Mouse (Mus musculus) neural tube, embryonic 14.5 days (tissue): ENCODE results near the gene Rhbdf2. TPM values are rescaled to one million over a fixed set of nuclear protein-coding genes. Genes with fewer than 3 reads are reported as not detected.

Experiments used
- ATAC-seq: fragments of 200-750 bp; cut with Nextera tagmentation; 2 replicates; pipeline ENCODE4 v1.8.0; 2017; ENCODE audit warnings: low read depth, mild to moderate bottlenecking, moderate TSS enrichment, moderate library complexity
- H3K27ac ChIP-seq: fragments of 300-500 bp; sonication (generic); 2 replicates; pipeline ENCODE4 v1.5.1; 2014; ENCODE audit warnings: low read depth, mild to moderate bottlenecking, control low read depth, low read length, moderate library complexity, mixed read lengths
- H3K27me3 ChIP-seq: fragments of 300-500 bp; sonication (generic); 2 replicates; pipeline ENCODE4 v1.6.1; 2014; ENCODE audit warnings: low read length; ENCODE audit not compliant: control insufficient read depth, insufficient read depth
- H3K36me3 ChIP-seq: fragments of 300-500 bp; sonication (generic); 2 replicates; pipeline ENCODE4 v1.6.1; 2014; ENCODE audit warnings: low read length, mixed read lengths; ENCODE audit not compliant: control insufficient read depth, insufficient read depth
- H3K4me1 ChIP-seq: fragments of 300-500 bp; sonication (generic); 2 replicates; pipeline ENCODE4 v1.6.1; 2014; ENCODE audit warnings: low read length; ENCODE audit not compliant: control insufficient read depth, insufficient read depth
- H3K4me2 ChIP-seq: fragments of 300-500 bp; sonication (generic); 2 replicates; pipeline ENCODE4 v1.6.1; 2014; ENCODE audit warnings: mild to moderate bottlenecking, low read depth, low read length, control low read depth
- H3K4me3 ChIP-seq: fragments of 300-500 bp; sonication (generic); 2 replicates; pipeline ENCODE4 v1.5.1; 2014; ENCODE audit warnings: low read depth, low read length, control low read depth, mixed read lengths
- H3K9ac ChIP-seq: fragments of 300-500 bp; sonication (generic); replicated peaks from 2 replicates; pipeline ENCODE4 v1.6.1; 2014; ENCODE audit warnings: low read depth, mild to moderate bottlenecking, control low read depth, low read length, mixed read lengths
- H3K9me3 ChIP-seq: fragments of 300-500 bp; sonication (generic); 2 replicates; pipeline ENCODE4 v1.6.1; 2016; ENCODE audit warnings: low read length; ENCODE audit not compliant: control insufficient read depth
- WGBS: fragments of 180-500 bp; shearing (Covaris S2); extraction: QIAGEN DNeasy Blood & Tissue Kit; methylation state at CpG from one replicate; pipeline ENCODE4 v1.1.7; 2014; 5-methylcytosine and 5-hydroxymethylcytosine counted together
- polyA plus RNA-seq: library from polyadenylated mRNA; unstranded; fragments of >200 nt; fragmentation: Nextera tagmentation; extraction: Ambion mirVana; gene quantifications from 2 replicates; pipeline ENCODE4 v1.2.1, GENCODE M21; 2014

Rhbdf2 gene
- polyA plus RNA-seq, 1 experiment from 2014 or later, result 0.52 TPM

DNA sequence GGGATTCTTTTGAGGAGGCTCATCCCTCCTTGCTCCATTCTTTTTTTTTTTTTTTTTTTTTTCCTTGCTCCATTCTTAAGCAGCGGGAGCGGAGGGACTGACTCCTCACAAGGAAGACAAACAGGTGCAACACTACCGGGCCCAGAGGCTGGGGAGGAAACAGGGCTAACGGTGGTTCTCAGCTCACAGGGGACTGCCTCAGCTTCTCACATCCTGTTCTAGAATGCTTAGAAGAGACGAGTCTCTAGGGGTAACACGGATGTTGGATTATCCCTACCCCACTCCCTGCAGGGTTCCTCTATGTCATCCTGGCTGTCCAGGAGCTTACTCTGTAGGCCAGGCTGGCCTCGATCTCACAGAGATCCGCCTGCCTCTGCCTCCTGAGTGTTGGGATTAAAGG lies 37.2 kb downstream of the Rhbdf2 start:
- Histone ChIP-seq H3K27me3 (no peaks in the 10 kb centered on the region), H3K4me3 (no peak overlapping the region), H3K27ac (no peak overlapping the region), H3K9ac (no peak overlapping the region), H3K4me1 (0 out of 2 replicates have a peak, but pooled peaks cover 10% of the 10 kb centered on the region), H3K4me2 (no peak overlapping the region; the same call in 1 of the 2 replicates), H3K9me3 (no peaks in the 10 kb centered on the region), H3K36me3 (no peaks in the 10 kb centered on the region)
- ATAC-seq, result no peak
- WGBS, result 55% methylated on average over 8 of the region's 8 CpGs

DNA sequence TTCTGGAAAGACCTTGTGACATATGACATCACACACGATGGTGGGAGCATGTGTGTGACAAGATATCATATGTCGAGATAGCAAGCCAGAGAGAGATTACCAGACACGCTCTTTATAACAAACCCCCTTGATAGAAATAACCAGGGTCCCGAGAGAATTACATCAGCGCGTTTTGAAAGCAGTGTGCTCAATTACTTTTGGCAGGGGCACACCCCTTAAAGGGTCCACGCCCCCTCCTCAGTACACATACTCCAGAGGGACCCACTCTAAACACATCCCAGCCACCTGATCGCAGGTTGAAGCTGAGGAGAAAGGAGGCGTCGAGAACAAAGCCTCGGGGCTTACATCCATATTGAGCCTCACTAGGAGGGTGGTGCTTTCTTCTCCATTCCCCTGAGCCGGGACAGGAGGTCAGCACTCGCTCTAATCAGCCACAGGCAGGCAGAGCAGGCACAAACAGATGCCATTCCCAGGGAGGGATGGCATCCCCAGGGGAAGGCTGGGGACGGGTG lies 37.7 kb downstream of the Rhbdf2 start:
- peak; percentile 42; the same call in 1 of the 2 replicates for ATAC-seq
- Histone ChIP-seq H3K27me3 (no peaks in the 10 kb centered on the region), H3K4me1 (0 out of 2 replicates have a peak, but pooled peaks cover 10% of the 10 kb centered on the region), H3K4me3 (no peak overlapping the region), H3K36me3 (no peaks in the 10 kb centered on the region), H3K4me2 (peak overlapping the region; percentile 25; the same call in 1 of the 2 replicates), H3K9ac (no peak overlapping the region; the same call in 1 of the 2 replicates), H3K27ac (peak overlapping the region; percentile 45; the same call in 1 of the 2 replicates), H3K9me3 (no peaks in the 10 kb centered on the region)
- whole genome bisulfite sequencing, result 17% methylated on average over 14 of the region's 14 CpGs

DNA sequence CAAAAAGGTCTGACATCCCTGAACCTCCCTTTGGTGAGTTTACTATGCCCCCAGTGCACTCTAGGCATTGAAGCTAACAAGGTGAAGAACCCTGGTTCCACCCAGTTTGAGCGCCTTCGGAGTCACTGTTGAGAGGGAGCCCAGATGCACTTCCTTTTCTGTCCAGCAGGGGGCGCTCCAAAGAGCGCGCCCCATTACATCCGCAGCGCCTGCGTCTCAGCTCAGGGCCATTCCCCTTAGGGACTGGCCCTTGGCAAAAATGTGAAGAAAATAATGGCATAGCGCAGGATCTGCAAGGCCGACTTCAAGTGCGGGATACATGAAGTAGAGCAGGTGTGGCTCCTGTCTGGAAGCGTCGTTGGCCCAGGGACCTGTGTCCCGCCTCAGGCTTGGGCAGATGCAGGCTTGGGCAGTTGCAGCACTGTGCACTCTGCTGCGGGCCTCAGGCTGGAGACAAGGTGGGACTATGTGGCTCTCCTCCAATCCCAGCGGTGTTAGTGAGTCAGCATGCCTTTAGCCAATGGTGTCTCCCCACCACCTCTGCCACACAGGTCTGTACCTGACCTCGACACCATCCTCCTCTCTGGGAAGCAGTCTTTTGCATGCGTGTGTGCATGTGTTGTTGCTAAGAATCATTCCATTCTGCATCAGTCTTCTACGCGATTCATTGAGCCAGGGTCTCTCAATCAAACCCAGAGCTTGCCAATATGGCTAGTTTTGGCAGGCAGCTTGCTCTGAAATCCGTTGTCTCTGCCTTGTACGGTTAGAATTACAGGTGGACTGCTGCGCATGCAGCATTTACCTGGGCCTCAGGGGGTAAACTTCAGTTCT lies 39.8 kb downstream of the Rhbdf2 start:
- H3K4me2 ChIP-seq, result 0 out of 2 replicates have a peak overlapping the region, but pooled peaks have one; percentile 5
- 20% methylated on average over 23 of the region's 23 CpGs for WGBS
- H3K27me3 ChIP-seq, result no peaks in the 10 kb centered on the region
- 0 out of 2 replicates have a peak, but pooled peaks cover 10% of the 10 kb centered on the region for H3K4me1 ChIP-seq
- ATAC-seq, result 0 out of 2 replicates have a peak, but pooled peaks have one; percentile 50
- H3K9me3 ChIP-seq, result no peaks in the 10 kb centered on the region
- 0 out of 2 replicates have a peak overlapping the region, but pooled peaks have one; percentile 16 for H3K27ac ChIP-seq
- no peak overlapping the region for H3K9ac ChIP-seq
- no peak overlapping the region for H3K4me3 ChIP-seq
- H3K36me3 ChIP-seq, result no peaks in the 10 kb centered on the region

DNA sequence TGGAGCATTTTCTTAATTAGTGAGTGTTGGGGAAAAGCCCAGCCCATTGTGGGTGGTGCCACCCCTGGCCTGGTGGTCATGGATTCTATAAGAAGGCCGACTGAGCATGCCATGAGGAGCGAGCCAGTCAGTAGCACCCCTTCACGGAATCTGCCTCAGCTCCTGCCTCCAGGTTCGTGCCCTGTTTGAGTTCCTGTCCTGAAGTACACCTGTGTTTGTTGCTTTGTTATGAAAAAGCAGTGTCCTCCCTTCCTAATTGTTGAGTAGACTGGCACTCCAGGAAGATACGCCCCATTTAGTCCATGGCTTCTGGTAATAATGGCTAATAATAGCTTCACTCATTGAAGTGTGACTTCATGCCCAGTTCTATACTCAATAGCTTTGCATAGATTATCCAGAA lies 40.5 kb downstream of the Rhbdf2 start, which contains the start of gene Aanat:
Gene Aanat, plus strand, starts transcription at position 123 of the 400 bp plus-strand sequence.
- Histone ChIP-seq H3K9me3 (no peaks in the 10 kb centered on the region), H3K27ac (0 out of 2 replicates have a peak within 1 kb of the TSS, but pooled peaks have one; percentile 16), H3K9ac (no peak within 1 kb of the TSS), H3K36me3 (no peaks in the 10 kb centered on the region), H3K4me1 (0 out of 2 replicates have a peak, but pooled peaks cover 10% of the 10 kb centered on the region), H3K4me3 (no peak within 1 kb of the TSS), H3K27me3 (no peaks in the 10 kb centered on the region), H3K4me2 (0 out of 2 replicates have a peak within 1 kb of the TSS, but pooled peaks have one; percentile 5)
- ATAC-seq, result no peak
- WGBS, result 60% methylated on average over 5 of the region's 5 CpGs

DNA sequence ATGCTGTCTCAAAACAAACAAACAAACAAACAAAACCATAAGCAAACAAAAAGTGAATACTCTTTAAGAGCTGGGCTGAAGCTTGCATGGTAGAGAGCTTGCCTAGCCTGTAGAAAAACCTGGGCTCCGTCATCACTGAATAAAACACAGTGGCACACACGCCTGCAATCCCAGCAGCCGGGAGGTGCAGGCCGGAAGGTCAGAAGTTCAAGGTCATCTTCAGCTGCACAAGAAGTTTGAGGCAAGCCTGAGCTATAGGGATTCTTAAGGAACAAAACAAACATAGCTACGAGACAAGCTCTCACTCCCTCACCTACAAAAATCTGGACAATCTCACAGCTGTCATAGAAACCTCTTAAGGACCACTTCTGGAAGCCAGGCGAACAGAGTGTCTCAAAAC lies 41.1 kb downstream of the Rhbdf2 start:
- Histone ChIP-seq H3K4me1 (0 out of 2 replicates have a peak, but pooled peaks cover 10% of the 10 kb centered on the region), H3K4me2 (no peak overlapping the region), H3K9ac (no peak overlapping the region), H3K4me3 (no peak overlapping the region), H3K27me3 (no peaks in the 10 kb centered on the region), H3K36me3 (no peaks in the 10 kb centered on the region), H3K9me3 (no peaks in the 10 kb centered on the region), H3K27ac (no peak overlapping the region)
- ATAC-seq, result no peak
- WGBS, result 82% methylated on average over 6 of the region's 6 CpGs

DNA sequence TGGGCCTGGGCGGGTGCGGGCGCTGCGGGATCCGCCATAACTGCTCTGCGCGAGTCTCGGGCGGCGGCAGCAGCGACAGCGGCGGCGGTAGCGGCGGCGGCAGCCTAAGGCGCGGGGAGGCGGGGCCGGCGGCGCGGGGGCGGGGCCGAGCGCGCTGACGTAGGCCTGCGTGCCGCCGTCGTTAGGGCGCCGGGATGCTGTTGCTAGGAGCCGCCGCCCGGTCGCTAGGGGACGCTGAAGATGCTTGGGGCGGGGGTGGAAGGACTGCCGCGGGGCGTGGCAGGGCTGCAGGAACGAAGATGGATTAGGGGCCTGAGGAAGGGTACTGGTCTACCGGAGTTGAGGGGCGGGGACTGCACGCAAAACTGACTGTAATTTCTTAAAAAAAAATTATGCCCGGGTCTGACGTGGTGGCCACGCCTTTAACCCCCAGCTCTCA lies 45.4 kb downstream of the Rhbdf2 start, which contains the start of gene Ube2o:
Gene Ube2o, minus strand, starts transcription at position 72 of the 439 bp plus-strand sequence.
- Histone ChIP-seq H3K4me1 (peaks cover 24% of the 10 kb centered on the region), H3K4me2 (peak within 1 kb of the TSS; percentile 56), H3K27me3 (no peaks in the 10 kb centered on the region), H3K36me3 (no peaks in the 10 kb centered on the region), H3K9ac (peak within 1 kb of the TSS; percentile 96), H3K4me3 (peak within 1 kb of the TSS; percentile 100), H3K9me3 (no peaks in the 10 kb centered on the region), H3K27ac (peak within 1 kb of the TSS; percentile 96)
- ATAC-seq, result peak; percentile 86
- WGBS, result under 1% methylated on average over 46 of the region's 51 CpGs

DNA sequence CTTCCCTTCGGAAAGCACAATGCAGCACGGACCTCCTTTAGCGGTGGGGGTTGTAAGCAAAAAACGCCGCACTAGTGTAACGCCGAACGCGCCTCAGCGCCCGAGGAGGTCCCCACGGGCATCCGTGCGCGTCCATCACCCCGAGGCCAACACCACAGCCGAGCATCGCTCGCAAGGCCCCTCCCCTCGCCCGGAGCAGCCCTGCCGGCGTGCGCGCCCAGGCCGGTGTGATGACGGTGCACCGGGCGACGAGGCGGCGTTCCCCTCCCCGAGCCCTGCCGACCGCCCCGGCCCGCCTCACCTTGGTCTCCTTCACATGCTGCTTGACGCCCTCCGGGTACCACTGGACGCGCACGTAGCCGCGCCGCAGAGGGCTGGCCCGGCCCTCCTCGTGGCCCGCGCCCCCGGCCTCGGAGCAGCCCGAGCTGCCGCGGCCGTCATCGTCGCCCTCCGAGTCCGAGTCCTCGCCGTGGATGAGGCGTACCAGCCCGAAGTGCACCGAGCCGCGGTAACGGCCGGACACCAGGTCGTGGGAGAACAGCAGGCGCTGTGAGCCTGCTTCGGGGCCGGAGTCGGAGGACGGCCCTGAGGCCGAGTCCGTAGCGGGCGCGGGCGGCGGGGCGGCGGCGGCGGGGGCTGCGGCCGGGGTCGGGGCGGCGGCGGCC lies 46.0 kb downstream of the Rhbdf2 start:
- Histone ChIP-seq H3K4me1 (peaks cover 30% of the 10 kb centered on the region), H3K36me3 (no peaks in the 10 kb centered on the region), H3K4me3 (peak overlapping the region; percentile 100), H3K9ac (peak overlapping the region; percentile 96), H3K4me2 (peak overlapping the region; percentile 56), H3K9me3 (no peaks in the 10 kb centered on the region), H3K27ac (peak overlapping the region; percentile 96), H3K27me3 (no peaks in the 10 kb centered on the region)
- ATAC-seq, result peak; percentile 78
- under 1% methylated on average over 69 of the region's 91 CpGs for WGBS

DNA sequence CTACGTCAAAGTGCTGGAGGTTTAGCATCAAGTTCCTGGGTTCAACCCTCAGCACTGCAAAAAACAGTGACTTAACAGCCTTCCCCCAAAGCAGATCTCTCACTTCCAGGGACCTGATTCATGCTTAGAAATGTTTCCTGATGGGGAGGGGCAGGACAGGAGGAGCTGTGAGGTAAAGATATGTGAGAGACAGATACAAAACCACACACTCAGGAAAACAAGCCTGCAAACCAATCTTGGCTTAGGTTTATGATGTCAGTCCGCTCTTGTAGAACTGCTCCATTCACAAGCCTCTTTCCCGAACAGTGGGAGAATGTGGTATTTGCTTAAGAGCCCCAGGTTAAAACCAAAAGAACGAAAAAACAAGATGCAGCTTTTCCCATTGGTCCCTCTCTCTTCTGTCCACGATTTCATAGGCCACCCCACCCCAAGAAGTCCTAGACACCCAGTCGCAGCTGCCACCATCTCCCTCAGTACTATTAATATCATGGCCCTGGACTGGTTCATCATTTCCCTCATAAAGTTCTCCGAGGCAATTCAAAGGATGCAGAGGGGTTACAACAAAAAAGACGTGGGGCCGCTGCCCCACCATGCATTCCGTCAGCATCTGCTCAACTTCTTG lies 46.7 kb downstream of the Rhbdf2 start:
- 0 out of 2 replicates have a peak, but pooled peaks have one; percentile 6 for ATAC-seq
- Histone ChIP-seq H3K36me3 (no peaks in the 10 kb centered on the region), H3K9ac (peak overlapping the region; percentile 96), H3K4me1 (peaks cover 37% of the 10 kb centered on the region), H3K9me3 (no peaks in the 10 kb centered on the region), H3K27me3 (no peaks in the 10 kb centered on the region), H3K4me2 (peak overlapping the region; percentile 56), H3K4me3 (peak overlapping the region; percentile 100), H3K27ac (peak overlapping the region; percentile 96)
- 15% methylated on average over 10 of the region's 10 CpGs for WGBS
